Mouse (Mus musculus) liver, embryonic 14.5 days (tissue): ENCODE results near the gene Bche. TPM values are rescaled to one million over a fixed set of nuclear protein-coding genes. Genes with fewer than 3 reads are reported as not detected.

Source experiments
- ATAC-seq: fragments of 200-750 bp; cut with Nextera tagmentation; 2 replicates; pipeline ENCODE4 v1.8.0; 2017; ENCODE audit warnings: moderate number of reproducible peaks, mild to moderate bottlenecking, moderate library complexity; ENCODE audit not compliant: insufficient read depth
- DNase-seq, 3 experiments: peaks; one replicate each; pipeline ENCODE4 v3.0.0-alpha.2; 2012 to 2013; ENCODE audit warnings: low read depth in 3 of 3, low spot score in 3 of 3
- H3K27ac ChIP-seq: fragments of 300-500 bp; sonication (generic); 2 replicates; pipeline ENCODE4 v1.5.1; 2014; ENCODE audit warnings: moderate library complexity, mild to moderate bottlenecking, control low read depth, inconsistent platforms
- H3K27me3 ChIP-seq: fragments of 300-500 bp; sonication (generic); 2 replicates; pipeline ENCODE4 v1.6.1; 2014; ENCODE audit warnings: mild to moderate bottlenecking, low read length, moderate library complexity; ENCODE audit not compliant: control insufficient read depth, insufficient read depth
- H3K36me3 ChIP-seq: fragments of 300-500 bp; sonication (generic); replicated peaks from 2 replicates; pipeline ENCODE4 v1.6.1; 2014; ENCODE audit warnings: low read depth; ENCODE audit not compliant: control insufficient read depth, insufficient read depth
- H3K4me1 ChIP-seq, 2 experiments: fragments of 200-500 bp in 1 of 2; fragments of 300-500 bp in 1 of 2; sonication (generic) in 1 of 2; replicated peaks; 2 replicates each; pipeline ENCODE4 v1.6.1; 2012 to 2014; ENCODE audit warnings: antibody characterized with exemption in 1 of 2, inconsistent platforms in 1 of 2, low read length in 1 of 2; ENCODE audit not compliant: control insufficient read depth in 2 of 2, insufficient read depth in 2 of 2
- H3K4me2 ChIP-seq: fragments of 300-500 bp; sonication (generic); 2 replicates; pipeline ENCODE4 v1.6.1; 2014; ENCODE audit warnings: low read depth, mild to moderate bottlenecking, control low read depth, moderate library complexity
- H3K4me3 ChIP-seq, 2 experiments: fragments of 200-500 bp in 1 of 2; fragments of 300-500 bp in 1 of 2; sonication (generic) in 1 of 2; 2 replicates each; pipeline ENCODE4 v1.5.1; 2012 to 2014; ENCODE audit warnings: low read depth in 2 of 2, low read length in 2 of 2, mild to moderate bottlenecking in 2 of 2, control low read depth in 1 of 2, inconsistent platforms in 1 of 2, moderate library complexity in 1 of 2; ENCODE audit not compliant: insufficient read depth in 1 of 2
- H3K9ac ChIP-seq: fragments of 300-500 bp; sonication (generic); replicated peaks from 2 replicates; pipeline ENCODE4 v1.6.1; 2014; ENCODE audit warnings: mild to moderate bottlenecking, control low read depth, moderate library complexity
- H3K9me3 ChIP-seq: fragments of 300-500 bp; sonication (generic); 2 replicates; pipeline ENCODE4 v1.6.1; 2016; ENCODE audit warnings: low read length, mixed read lengths; ENCODE audit not compliant: control insufficient read depth
- CTCF ChIP-seq: IDR thresholded peaks from 2 replicates; pipeline ENCODE4 v1.5.1; 2016; ENCODE audit warnings: antibody characterized with exemption, low read depth, control low read depth
- EP300 ChIP-seq: IDR thresholded peaks from 2 replicates; pipeline ENCODE4 v1.6.1; 2016; ENCODE audit warnings: antibody characterized with exemption, low read depth
- WGBS: fragments of 180-500 bp; shearing (Covaris S2); extraction: QIAGEN DNeasy Blood & Tissue Kit; methylation state at CpG from one replicate; pipeline ENCODE4 v1.1.7; 2014; ENCODE audit not compliant: insufficient replicate concordance; 5-methylcytosine and 5-hydroxymethylcytosine counted together
- polyA plus RNA-seq, 2 experiments: library from polyadenylated mRNA; depleted of rRNA in 1 of 2; stranded (reverse) in 1 of 2; unstranded in 1 of 2; fragments of >200 nt; fragmentation: Nextera tagmentation in 1 of 2; extraction: Ambion mirVana in 1 of 2; gene quantifications; 2 replicates each; pipeline versions ENCODE4 v1.2.1 to v1.2.3; 2012 to 2014

The Bche gene
- polyA plus RNA-seq, 2 experiments, result 4.7 to 11.3 TPM

DNA sequence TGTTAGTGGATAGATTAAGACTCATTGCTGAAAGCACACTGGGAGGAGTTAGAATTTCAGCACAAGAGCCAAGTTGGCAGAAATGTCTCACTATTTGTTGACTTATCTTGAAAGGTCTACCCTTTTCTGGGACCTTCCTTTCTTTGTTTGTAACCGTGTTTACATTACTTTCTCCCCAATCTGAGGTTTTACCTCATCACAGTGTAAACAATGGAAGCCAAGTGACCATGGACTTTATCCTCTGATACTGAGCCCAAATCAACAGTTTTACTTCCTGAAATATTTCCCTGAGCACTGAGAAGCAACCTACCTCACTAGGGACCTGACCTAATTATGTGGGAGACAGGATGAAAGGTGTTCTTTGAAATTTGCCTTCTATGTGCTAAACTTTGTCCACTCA lies 34.9 kb downstream of the Bche start:
- ATAC-seq, result peak; percentile 69
- peak; percentile 15 to 32 (median 26) for DNase-seq
- WGBS, result 21% methylated on average over 1 of the region's 1 CpGs
- no peak overlapping the region for H3K9ac ChIP-seq
- no peak overlapping the region for H3K4me3 ChIP-seq
- no peaks in the 10 kb centered on the region for H3K36me3 ChIP-seq
- no peak overlapping the region for H3K4me2 ChIP-seq
- no peak for TF ChIP-seq EP300
- TF ChIP-seq CTCF, result no peak
- no peak overlapping the region for H3K27ac ChIP-seq
- H3K27me3 ChIP-seq, result no peaks in the 10 kb centered on the region
- no peaks in the 10 kb centered on the region for H3K9me3 ChIP-seq
- H3K4me1 ChIP-seq, result no peaks in the 10 kb centered on the region

DNA sequence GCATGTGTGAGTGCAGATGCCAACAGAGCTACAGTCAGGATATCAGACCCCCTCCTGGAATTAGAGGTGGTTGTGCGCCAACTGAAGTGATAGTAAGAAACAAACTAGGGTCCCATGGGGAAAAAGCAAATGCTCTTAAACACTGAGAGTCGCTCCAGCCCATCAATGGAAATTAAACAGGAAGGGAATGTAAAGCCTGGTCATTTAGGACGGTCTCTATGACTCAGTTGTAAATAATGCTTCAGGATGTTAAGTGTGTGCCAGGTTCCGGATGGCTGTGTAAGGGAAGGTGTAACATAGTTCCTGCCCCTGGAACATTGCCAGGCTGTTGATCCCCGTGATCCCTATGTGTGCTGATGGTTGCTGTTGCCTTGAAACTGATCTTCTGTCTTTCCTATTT lies 40.0 kb downstream of the Bche start:
- no peak overlapping the region for H3K4me2 ChIP-seq
- H3K27ac ChIP-seq, result no peak overlapping the region
- no peak overlapping the region for H3K9ac ChIP-seq
- no peaks in the 10 kb centered on the region for H3K4me1 ChIP-seq
- TF ChIP-seq EP300 (no peak), CTCF (no peak)
- DNase-seq (no peak), ATAC-seq (no peak)
- H3K36me3 ChIP-seq, result no peaks in the 10 kb centered on the region
- H3K9me3 ChIP-seq, result no peaks in the 10 kb centered on the region
- 55% methylated on average over 5 of the region's 5 CpGs for WGBS
- no peaks in the 10 kb centered on the region for H3K27me3 ChIP-seq
- no peak overlapping the region for H3K4me3 ChIP-seq

DNA sequence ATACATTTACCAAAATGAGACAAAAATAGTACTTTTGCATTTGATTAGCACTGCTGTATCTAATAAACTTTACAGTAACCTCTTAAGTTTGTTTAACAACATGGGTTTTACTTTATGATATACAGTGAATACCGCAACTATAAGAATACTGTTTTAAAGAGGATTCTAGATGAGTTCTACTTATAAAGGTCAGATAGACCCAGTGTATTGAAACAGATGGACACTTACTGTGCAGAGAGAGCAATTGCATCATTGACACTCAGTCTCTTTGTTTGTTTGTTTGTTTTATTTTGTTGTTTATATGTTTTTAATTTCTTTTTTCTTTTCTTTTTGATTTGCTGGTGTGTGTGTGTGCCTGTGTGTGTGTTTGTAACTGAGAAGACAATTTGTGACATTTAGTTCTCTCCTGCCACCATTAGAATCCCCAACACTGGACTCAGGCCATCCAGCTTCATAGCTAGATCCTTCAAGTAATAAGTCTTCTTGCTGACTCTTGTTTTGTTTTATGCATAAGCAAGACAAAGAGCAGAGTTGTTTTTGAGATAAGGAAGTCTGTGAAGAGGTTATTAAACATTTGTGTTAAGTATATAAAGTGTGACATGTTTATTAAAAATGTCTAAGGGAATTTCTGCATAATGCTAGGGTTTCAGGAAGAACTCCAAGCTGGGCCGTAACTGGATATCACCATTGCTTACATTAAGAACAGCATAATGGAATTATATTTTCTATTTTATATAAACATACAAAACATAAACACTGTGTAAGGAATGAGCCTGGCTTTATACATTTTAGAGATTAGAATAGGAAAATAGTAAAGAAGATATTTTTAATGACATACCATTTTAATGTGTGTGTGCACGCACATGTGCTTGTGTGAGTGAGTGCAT lies 40.7 kb downstream of the Bche start:
- H3K36me3 ChIP-seq, result no peaks in the 10 kb centered on the region
- WGBS, result 77% methylated on average over 3 of the region's 3 CpGs
- H3K27me3 ChIP-seq, result no peaks in the 10 kb centered on the region
- no peak overlapping the region for H3K27ac ChIP-seq
- TF ChIP-seq EP300 (no peak), CTCF (no peak)
- H3K9ac ChIP-seq, result no peak overlapping the region
- H3K4me1 ChIP-seq, result no peaks in the 10 kb centered on the region
- DNase-seq (no peak), ATAC-seq (no peak)
- no peaks in the 10 kb centered on the region for H3K9me3 ChIP-seq
- H3K4me3 ChIP-seq, result no peak overlapping the region
- H3K4me2 ChIP-seq, result no peak overlapping the region

DNA sequence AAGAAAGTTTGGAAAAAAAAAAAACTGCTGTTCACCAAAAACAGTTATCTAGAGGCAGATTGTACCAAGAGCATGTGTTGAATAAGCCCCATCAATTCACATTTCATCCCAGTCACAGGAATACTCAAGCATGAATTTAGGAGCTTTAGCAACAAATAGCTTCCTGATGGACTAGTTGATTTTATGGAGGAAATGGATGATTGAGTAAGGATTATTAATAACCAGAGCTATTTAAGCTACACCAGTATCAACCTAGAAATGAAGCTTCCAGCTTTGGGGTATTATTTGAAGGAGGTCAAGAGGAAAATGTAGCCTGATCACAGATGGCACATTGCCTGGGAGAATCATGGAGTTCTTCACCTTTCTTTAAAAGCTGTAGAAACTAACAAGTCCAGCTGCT lies 57.9 kb downstream of the Bche start:
- no peak overlapping the region for H3K9ac ChIP-seq
- DNase-seq, result no peak
- no peak overlapping the region for H3K4me2 ChIP-seq
- H3K27me3 ChIP-seq, result no peaks in the 10 kb centered on the region
- H3K4me3 ChIP-seq, result no peak overlapping the region
- no peak overlapping the region for H3K27ac ChIP-seq
- H3K9me3 ChIP-seq, result no peaks in the 10 kb centered on the region
- no peaks in the 10 kb centered on the region for H3K4me1 ChIP-seq
- H3K36me3 ChIP-seq, result no peaks in the 10 kb centered on the region
- TF ChIP-seq CTCF (no peak), EP300 (no peak)
- ATAC-seq, result no peak

DNA sequence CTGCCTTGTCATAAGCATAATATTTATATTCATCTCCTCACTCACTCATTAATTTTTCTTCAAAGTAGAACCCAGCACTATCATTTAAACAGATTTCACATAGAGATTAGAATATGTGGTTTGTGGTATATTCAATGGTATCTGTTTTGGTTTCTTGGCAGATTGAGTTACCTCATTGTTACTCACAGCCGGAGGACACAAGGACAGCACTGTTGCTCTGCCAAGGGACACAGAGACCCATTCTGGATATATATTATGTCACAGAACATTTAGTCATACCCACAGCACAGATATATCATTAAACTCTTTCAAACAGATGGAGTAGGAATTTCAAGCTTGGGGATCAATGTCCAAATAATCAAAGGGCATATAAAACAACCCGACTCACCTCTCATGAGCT lies 61.2 kb downstream of the Bche start:
- H3K9ac ChIP-seq, result no peak overlapping the region
- WGBS, result 73% methylated on average over 2 of the region's 2 CpGs
- ATAC-seq, result no peak
- no peak for DNase-seq
- H3K36me3 ChIP-seq, result no peaks in the 10 kb centered on the region
- no peaks in the 10 kb centered on the region for H3K4me1 ChIP-seq
- no peak overlapping the region for H3K4me3 ChIP-seq
- TF ChIP-seq CTCF (no peak), EP300 (no peak)
- no peaks in the 10 kb centered on the region for H3K27me3 ChIP-seq
- no peaks in the 10 kb centered on the region for H3K9me3 ChIP-seq
- H3K4me2 ChIP-seq, result no peak overlapping the region
- no peak overlapping the region for H3K27ac ChIP-seq
